Mouse (Mus musculus) forebrain, embryonic 13.5 days (tissue): ENCODE data around the gene Ranbp1. TPM values are rescaled to one million over a fixed set of nuclear protein-coding genes. Genes with fewer than 3 reads are reported as not detected.

Source experiments
- ATAC-seq: fragments of 200-750 bp; cut with Nextera tagmentation; 2 replicates; pipeline ENCODE4 v1.8.0; 2017
- H3K27ac ChIP-seq: fragments of 300-500 bp; sonication (generic); 2 replicates; pipeline ENCODE4 v1.5.1; 2015; ENCODE audit warnings: inconsistent platforms, mild to moderate bottlenecking, moderate library complexity
- H3K27me3 ChIP-seq: fragments of 300-500 bp; sonication (generic); 2 replicates; pipeline ENCODE4 v1.6.1; 2015; ENCODE audit warnings: mild to moderate bottlenecking, inconsistent platforms
- H3K36me3 ChIP-seq: fragments of 300-500 bp; sonication (generic); 2 replicates; pipeline ENCODE4 v1.6.1; 2015; ENCODE audit warnings: mild to moderate bottlenecking, inconsistent platforms; ENCODE audit not compliant: poor library complexity, severe bottlenecking
- H3K4me1 ChIP-seq: fragments of 300-500 bp; sonication (generic); 2 replicates; pipeline ENCODE4 v1.6.1; 2015; ENCODE audit warnings: inconsistent platforms
- H3K4me2 ChIP-seq: fragments of 300-500 bp; sonication (generic); 2 replicates; pipeline ENCODE4 v1.6.1; 2015; ENCODE audit warnings: inconsistent platforms, mild to moderate bottlenecking, moderate library complexity
- H3K4me3 ChIP-seq: fragments of 300-500 bp; sonication (generic); 2 replicates; pipeline ENCODE4 v1.5.1; 2015; ENCODE audit warnings: mild to moderate bottlenecking, inconsistent platforms
- H3K9ac ChIP-seq: fragments of 300-500 bp; sonication (generic); 2 replicates; pipeline ENCODE4 v1.6.1; 2015; ENCODE audit warnings: mild to moderate bottlenecking, inconsistent platforms
- H3K9me3 ChIP-seq: fragments of 300-500 bp; sonication (generic); replicated peaks from 2 replicates; pipeline ENCODE4 v1.6.1; 2016; ENCODE audit warnings: inconsistent platforms
- WGBS: fragments of 180-500 bp; shearing (Covaris S2); methylation state at CpG from one replicate; pipeline ENCODE4 v1.1.7; 2015; 5-methylcytosine and 5-hydroxymethylcytosine counted together
- polyA plus RNA-seq: library from polyadenylated mRNA; unstranded; fragments of >200 nt; fragmentation: Nextera tagmentation; extraction: Ambion mirVana; gene quantifications from 2 replicates; pipeline ENCODE4 v1.2.1, GENCODE M21; 2015

Gene Ranbp1
- polyA plus RNA-seq, 1 experiment from 2014 or later = 766 TPM

DNA sequence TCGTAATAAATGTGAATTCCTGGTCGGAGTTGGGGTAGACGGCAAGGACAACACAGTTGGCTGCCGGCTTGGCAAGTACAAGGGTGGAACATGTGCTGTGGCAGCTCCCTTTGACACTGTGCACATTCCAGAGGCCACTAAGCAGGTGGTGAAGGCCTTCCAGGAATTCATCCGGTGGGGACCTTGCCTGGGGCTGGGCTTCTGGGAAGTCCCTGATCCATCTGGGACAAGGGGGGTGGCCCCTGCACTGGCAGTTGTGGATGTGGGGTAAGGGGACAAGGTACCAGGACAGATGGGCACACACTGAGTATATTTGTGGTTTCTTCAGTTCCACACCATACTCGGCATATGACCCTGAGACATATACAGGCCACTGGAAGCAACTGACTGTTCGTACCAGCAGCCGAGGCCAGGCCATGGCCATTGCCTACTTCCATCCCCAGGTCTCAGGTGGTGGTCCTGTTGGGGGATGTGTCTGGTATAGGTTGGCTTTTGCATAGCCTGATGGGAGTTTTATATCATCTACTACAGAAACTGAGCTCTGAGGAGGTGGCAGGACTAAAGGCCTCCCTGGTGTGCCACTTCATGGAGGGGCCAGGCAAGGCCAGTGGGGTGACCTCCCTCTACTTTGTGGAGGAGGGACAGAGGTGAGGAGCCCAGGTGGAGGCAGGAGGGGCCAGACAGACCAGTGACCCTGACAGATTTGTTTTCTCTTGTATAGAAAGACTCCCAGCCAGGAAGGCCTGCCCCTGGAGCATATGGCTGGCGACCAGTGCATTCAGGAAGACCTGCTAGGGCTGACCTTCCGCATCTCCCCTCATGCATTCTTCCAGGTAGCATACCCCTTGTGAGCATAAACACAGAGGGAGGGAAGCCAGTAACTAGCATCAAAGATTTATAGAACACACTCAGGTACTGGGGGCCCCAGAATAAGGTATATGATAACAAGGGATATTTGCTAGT is 2.6 kb upstream of the Ranbp1 start:
- H3K4me2 ChIP-seq = peak overlapping the region; percentile 98
- no peak for ATAC-seq
- H3K4me1 ChIP-seq = peaks cover 40% of the 10 kb centered on the region
- H3K27ac ChIP-seq = 0 out of 2 replicates have a peak overlapping the region, but pooled peaks have one; percentile 6
- H3K27me3 ChIP-seq = no peaks in the 10 kb centered on the region
- H3K9ac ChIP-seq = peak overlapping the region; percentile 91
- peaks cover 69% of the 10 kb centered on the region for H3K36me3 ChIP-seq
- peak overlapping the region; percentile 97 for H3K4me3 ChIP-seq
- no peaks in the 10 kb centered on the region for H3K9me3 ChIP-seq
- 67% methylated on average over 10 of the region's 10 CpGs for WGBS

DNA sequence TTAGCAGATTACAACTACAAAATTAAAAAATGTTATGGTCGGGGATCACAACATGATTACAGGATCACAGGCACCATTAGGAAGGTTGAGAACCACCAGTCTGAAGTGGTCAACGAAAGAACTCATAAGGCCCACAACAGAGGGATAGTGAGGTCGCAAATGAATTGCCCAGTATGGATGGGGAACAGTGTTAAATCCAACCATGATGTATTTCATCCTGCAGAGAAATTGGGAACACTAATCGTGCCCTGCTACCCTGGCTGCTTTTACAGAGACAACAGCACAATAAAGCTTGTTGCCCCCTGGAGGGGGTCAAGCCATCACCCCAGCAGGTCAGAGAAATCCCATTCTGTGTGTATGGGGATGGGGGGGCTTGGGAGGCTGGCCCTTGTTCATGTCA is 1.7 kb upstream of the Ranbp1 start:
- H3K4me3 ChIP-seq = peak overlapping the region; percentile 97
- H3K9ac ChIP-seq = peak overlapping the region; percentile 91
- H3K27me3 ChIP-seq = no peaks in the 10 kb centered on the region
- peak overlapping the region; percentile 98 for H3K4me2 ChIP-seq
- WGBS = 55% methylated on average over 4 of the region's 4 CpGs
- peaks cover 69% of the 10 kb centered on the region for H3K36me3 ChIP-seq
- H3K27ac ChIP-seq = 0 out of 2 replicates have a peak overlapping the region, but pooled peaks have one; percentile 6
- H3K9me3 ChIP-seq = no peaks in the 10 kb centered on the region
- peaks cover 48% of the 10 kb centered on the region for H3K4me1 ChIP-seq
- no peak for ATAC-seq

DNA sequence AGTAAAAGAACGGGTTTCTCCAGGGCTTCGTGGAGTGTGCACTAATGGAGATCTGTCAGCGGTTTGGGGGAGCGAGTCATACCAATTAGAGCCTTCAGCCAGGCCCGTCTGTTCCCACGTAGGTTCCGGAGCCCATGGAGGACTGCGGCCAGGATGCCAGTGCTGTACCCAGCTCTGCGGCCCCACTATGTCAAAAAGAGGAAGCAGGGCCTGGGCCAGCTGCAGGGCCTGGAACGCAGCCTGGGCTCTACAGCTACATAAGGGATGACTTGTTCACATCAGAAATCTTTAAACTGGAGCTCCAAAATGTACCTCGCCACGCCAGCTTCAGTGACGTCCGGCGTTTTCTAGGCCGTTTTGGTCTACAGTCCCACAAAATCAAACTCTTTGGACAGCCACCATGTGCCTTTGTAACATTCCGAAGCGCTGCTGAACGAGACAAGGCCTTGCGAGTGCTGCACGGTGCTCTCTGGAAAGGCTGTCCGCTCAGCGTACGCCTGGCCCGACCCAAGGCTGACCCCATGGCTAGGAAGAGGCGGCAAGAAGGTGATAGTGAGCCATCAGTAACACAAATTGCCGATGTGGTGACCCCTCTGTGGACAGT is 934 bp upstream of the Ranbp1 start:
- H3K4me3 ChIP-seq = peak overlapping the region; percentile 97
- no peaks in the 10 kb centered on the region for H3K27me3 ChIP-seq
- H3K36me3 ChIP-seq = peaks cover 69% of the 10 kb centered on the region
- no peaks in the 10 kb centered on the region for H3K9me3 ChIP-seq
- ATAC-seq = peak; percentile 36
- H3K4me1 ChIP-seq = peaks cover 48% of the 10 kb centered on the region
- peak overlapping the region; percentile 89 for H3K27ac ChIP-seq
- peak overlapping the region; percentile 98 for H3K4me2 ChIP-seq
- 10% methylated on average over 27 of the region's 27 CpGs for WGBS
- peak overlapping the region; percentile 91 for H3K9ac ChIP-seq

GRCm38 (mm10) chr16:18247521-18248399 is 772 bp downstream of the Ranbp1 start:
- peak overlapping the region; percentile 97 for H3K4me3 ChIP-seq
- H3K27ac ChIP-seq = peak overlapping the region; percentile 89
- no peaks in the 10 kb centered on the region for H3K27me3 ChIP-seq
- WGBS = under 1% methylated on average over 33 of the region's 33 CpGs
- ATAC-seq = no peak; the same call in 1 of the 2 replicates
- H3K9ac ChIP-seq = peak overlapping the region; percentile 92
- H3K9me3 ChIP-seq = no peaks in the 10 kb centered on the region
- H3K4me2 ChIP-seq = peak overlapping the region; percentile 98
- H3K4me1 ChIP-seq = peaks cover 48% of the 10 kb centered on the region
- H3K36me3 ChIP-seq = peaks cover 69% of the 10 kb centered on the region

DNA sequence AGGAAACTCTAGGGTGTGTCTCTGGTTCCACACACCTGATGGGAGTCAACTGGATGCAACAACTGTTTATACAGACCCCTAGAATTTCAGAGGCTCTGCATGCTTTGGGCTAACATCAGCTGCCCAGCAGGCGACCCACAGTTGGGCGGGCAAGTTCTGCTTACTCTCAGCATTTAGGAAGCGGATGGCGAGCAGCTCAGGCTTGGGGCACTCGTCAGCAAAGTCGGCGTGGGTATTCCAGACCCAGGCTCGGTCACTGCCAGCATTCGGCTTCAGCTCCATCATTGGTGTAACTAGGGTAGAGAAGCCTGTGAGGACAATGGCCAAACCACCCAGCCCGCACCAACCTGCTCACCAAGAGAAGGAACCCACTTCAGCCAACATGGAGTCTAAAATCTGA is 7.0 kb downstream of the Ranbp1 start:
- Histone ChIP-seq H3K9ac (no peak overlapping the region), H3K9me3 (no peaks in the 10 kb centered on the region), H3K27me3 (no peaks in the 10 kb centered on the region), H3K4me2 (no peak overlapping the region), H3K36me3 (peaks cover 92% of the 10 kb centered on the region), H3K4me3 (no peak overlapping the region), H3K4me1 (peaks cover 13% of the 10 kb centered on the region), H3K27ac (no peak overlapping the region)
- WGBS = 92% methylated on average over 10 of the region's 10 CpGs
- ATAC-seq = no peak

- no peak for ATAC-seq
- H3K4me1 ChIP-seq = peaks cover 27% of the 10 kb centered on the region
- H3K9me3 ChIP-seq = no peaks in the 10 kb centered on the region
- H3K27me3 ChIP-seq = no peaks in the 10 kb centered on the region
- no peak overlapping the region for H3K27ac ChIP-seq
- H3K36me3 ChIP-seq = peaks cover 45% of the 10 kb centered on the region
- no peak overlapping the region for H3K9ac ChIP-seq
- 78% methylated on average over 7 of the region's 7 CpGs for WGBS
- H3K4me3 ChIP-seq = no peak overlapping the region
- H3K4me2 ChIP-seq = no peak overlapping the region
These were observed 11.6 kb downstream of the Ranbp1 start for GRCm38 (mm10) chr16:18236676-18237501.

DNA sequence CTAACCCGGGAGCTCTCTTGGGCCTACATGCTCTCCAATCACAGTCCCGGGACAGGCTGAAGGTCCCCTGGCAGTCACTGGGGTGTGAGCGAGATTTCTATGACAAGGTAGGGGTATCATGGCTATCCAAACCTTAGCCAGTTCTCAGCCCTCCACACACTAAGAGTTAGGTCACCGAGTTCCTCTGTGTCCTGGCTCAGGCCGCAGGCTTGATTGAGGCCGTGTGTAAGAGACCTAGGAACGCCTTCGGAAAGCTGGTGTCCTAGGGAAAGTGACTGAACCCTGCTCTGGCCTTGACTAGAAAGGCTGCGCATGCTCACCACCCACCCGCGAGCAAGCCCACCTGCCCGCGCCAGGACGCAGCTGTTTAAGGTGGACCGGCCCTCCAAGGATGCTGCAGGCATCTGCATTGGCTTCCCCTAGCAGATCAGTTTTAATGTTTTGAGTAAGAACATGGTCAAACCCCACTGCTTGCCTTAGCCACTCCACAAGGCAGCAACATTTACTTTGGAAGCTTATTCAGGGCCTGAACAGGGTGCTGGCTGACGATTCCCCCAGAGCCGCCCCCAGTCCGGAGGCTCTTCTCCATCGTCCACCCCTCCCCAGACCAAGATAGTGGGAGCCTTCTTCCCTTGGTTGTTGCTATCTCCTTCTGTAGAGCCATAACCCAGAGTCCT is 13.0 kb downstream of the Ranbp1 start:
- Histone ChIP-seq H3K36me3 (peaks cover 32% of the 10 kb centered on the region), H3K4me1 (peaks cover 35% of the 10 kb centered on the region), H3K27me3 (no peaks in the 10 kb centered on the region), H3K9me3 (no peaks in the 10 kb centered on the region), H3K4me3 (peak overlapping the region; percentile 86), H3K4me2 (peak overlapping the region; percentile 92), H3K9ac (peak overlapping the region; percentile 91), H3K27ac (peak overlapping the region; percentile 88)
- ATAC-seq = peak; percentile 79
- 5% methylated on average over 19 of the region's 19 CpGs for whole genome bisulfite sequencing

DNA sequence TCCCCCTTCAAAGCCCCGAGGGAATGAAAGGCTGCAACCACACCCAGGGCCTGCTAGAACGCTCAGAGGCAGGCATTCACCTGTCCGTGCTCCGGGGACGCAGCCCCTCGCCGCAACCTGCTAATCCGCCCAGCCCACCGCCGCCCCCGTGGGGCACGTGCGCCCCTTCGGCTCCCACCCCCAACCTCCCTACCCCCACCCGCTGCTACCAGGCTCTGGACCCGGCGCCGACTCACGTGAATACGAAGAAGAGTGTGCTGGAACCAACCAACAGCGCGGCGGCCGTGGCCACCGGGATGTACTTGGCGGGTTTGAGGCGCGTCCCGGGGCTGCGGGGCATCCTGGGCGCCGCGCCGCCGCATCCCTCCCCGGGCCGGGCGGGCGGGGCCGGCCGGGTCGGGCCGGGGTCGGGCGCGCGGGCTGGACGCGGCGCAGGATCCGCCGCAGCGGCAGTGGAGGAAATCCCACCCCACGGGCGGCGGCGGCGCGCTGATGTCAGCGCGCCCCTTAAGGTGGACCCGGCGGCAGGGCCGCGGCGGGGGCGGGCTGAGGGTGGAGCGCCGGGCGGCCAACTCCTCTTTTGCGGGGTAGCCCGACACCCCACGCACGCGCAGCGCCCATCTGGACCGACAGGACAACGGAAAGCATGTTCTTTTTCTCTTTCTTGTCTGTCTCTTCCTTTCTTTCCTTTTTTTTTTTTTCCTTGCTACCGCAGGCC is 13.7 kb downstream of the Ranbp1 start, which contains the start of gene Zdhhc8:
Gene Zdhhc8 (minus strand): TSS at position 466 of the 718 bp plus-strand sequence.
- Histone ChIP-seq H3K4me1 (peaks cover 42% of the 10 kb centered on the region), H3K4me2 (peak within 1 kb of the TSS; percentile 92), H3K4me3 (peak within 1 kb of the TSS; percentile 86), H3K9me3 (no peaks in the 10 kb centered on the region), H3K36me3 (peaks cover 25% of the 10 kb centered on the region), H3K9ac (peak within 1 kb of the TSS; percentile 91), H3K27me3 (no peaks in the 10 kb centered on the region), H3K27ac (peak within 1 kb of the TSS; percentile 88)
- peak; percentile 81 for ATAC-seq
- 1% methylated on average over 57 of the region's 79 CpGs for WGBS

DNA sequence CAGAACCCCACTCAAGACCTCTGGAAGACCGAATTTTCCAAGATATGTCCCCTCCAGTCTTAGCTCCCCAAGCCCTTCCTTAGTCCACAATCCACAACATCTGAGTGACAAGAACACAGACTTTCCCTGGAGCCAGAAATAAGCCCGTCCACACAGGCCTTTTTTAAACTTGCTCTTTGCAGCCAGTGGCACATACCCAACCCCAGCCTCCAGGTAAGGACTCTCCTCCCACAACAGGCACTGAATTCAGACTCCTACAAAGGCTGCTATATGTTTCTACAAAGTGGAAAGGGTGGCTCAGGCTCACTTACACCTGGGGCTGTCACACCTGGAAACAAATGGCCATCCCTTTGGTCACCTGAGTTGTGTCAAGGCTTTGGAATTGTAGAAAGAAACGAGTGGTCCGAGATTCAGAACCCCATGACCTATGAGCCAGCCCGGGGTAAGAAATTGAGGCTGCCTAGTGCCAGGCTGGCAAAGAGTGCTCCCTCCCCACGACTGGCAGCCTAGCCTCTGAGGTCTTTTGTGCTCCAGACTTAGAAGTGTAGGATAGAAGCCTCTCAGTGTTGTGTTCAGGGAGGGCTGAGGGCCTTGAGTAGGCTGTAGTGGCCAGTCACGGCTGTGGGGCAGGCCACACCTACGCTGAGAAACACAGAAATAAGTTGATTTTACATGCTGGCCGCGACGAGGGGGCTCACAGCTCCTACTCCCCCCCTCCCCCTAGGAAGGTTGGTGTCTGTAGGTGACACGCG is 14.4 kb downstream of the Ranbp1 start:
- Histone ChIP-seq H3K4me3 (peak overlapping the region; percentile 86), H3K4me1 (peaks cover 48% of the 10 kb centered on the region)

More for the DNA sequence above, 14.4 kb downstream of the Ranbp1 start:
- Histone ChIP-seq H3K27me3 (no peaks in the 10 kb centered on the region), H3K27ac (peak overlapping the region; percentile 88; the same call in 1 of the 2 replicates), H3K9me3 (no peaks in the 10 kb centered on the region), H3K36me3 (peaks cover 19% of the 10 kb centered on the region), H3K4me2 (peak overlapping the region; percentile 92), H3K9ac (peak overlapping the region; percentile 91)
- 17% methylated on average over 13 of the region's 13 CpGs for WGBS
- peak; percentile 22 for ATAC-seq
